Mouse (Mus musculus): ENCODE results near the gene Hipk2.
A peak's percentile ranks its signal among the peaks of the same experiment; 100 is the strongest.

Gene Hipk2

GRCm38 (mm10) chr6:38902820-38903439 is 27.0 kb upstream of the Hipk2 start:
- no peak for DNase-seq (ENCODE audit: low read depth, low spot score)

GRCm38 (mm10) chr6:38901636-38902035 is 25.7 kb upstream of the Hipk2 start:
- DNase-seq (ENCODE audit: low read depth, low spot score) = no peak

GRCm38 (mm10) chr6:38901152-38901551 is 25.2 kb upstream of the Hipk2 start:
- DNase-seq (ENCODE audit: low read depth, low spot score) = no peak

- no peak for DNase-seq (ENCODE audit: low read depth, low spot score)
Measured at GRCm38 (mm10) chr6:38900479-38901126, 24.6 kb upstream of the Hipk2 start.

- DNase-seq (ENCODE audit: low read depth, low spot score) = no peak
Measured at GRCm38 (mm10) chr6:38900073-38900472, 24.1 kb upstream of the Hipk2 start.

- no peak for DNase-seq (ENCODE audit: low read depth, low spot score)
Measured at GRCm38 (mm10) chr6:38893615-38894014, 17.6 kb upstream of the Hipk2 start.

GRCm38 (mm10) chr6:38892017-38892416 is 16.1 kb upstream of the Hipk2 start:
- no peak for DNase-seq (ENCODE audit: low read depth, low spot score)

GRCm38 (mm10) chr6:38889156-38889555 is 13.2 kb upstream of the Hipk2 start:
- DNase-seq (ENCODE audit: low read depth, low spot score) = no peak

- no peak for DNase-seq (ENCODE audit: low read depth, low spot score)
Measured at GRCm38 (mm10) chr6:38887436-38887835, 11.5 kb upstream of the Hipk2 start.

- no peak for DNase-seq (ENCODE audit: low read depth, low spot score)
Measured at GRCm38 (mm10) chr6:38885132-38885531, 9.2 kb upstream of the Hipk2 start.

GRCm38 (mm10) chr6:38884482-38884881 is 8.5 kb upstream of the Hipk2 start:
- DNase-seq (ENCODE audit: low read depth, low spot score) = no peak

- peak; percentile 33 for DNase-seq (ENCODE audit: low read depth, low spot score)
Measured at GRCm38 (mm10) chr6:38882728-38883171, 6.8 kb upstream of the Hipk2 start.

GRCm38 (mm10) chr6:38881975-38882374 is 6.0 kb upstream of the Hipk2 start:
- no peak for DNase-seq (ENCODE audit: low read depth, low spot score)

- DNase-seq (ENCODE audit: low read depth, low spot score) = no peak
Measured at GRCm38 (mm10) chr6:38881468-38881867, 5.5 kb upstream of the Hipk2 start.

- no peak for DNase-seq (ENCODE audit: low read depth, low spot score)
Measured at GRCm38 (mm10) chr6:38877674-38878073, 1.7 kb upstream of the Hipk2 start.

GRCm38 (mm10) chr6:38875258-38876070 is 501 bp downstream of the Hipk2 start, which contains the start of gene Tbxas1:
Gene Tbxas1, plus strand, starts transcription at chr6:38875404.
- DNase-seq (ENCODE audit: low read depth, low spot score) = peak; percentile 31

GRCm38 (mm10) chr6:38874565-38875257 is 1.3 kb downstream of the Hipk2 start:
- DNase-seq (ENCODE audit: low read depth, low spot score) = peak; percentile 35

- DNase-seq (ENCODE audit: low read depth, low spot score) = peak; percentile 74
Measured at GRCm38 (mm10) chr6:38874035-38874434, 1.9 kb downstream of the Hipk2 start.

GRCm38 (mm10) chr6:38873316-38873715 is 2.6 kb downstream of the Hipk2 start:
- DNase-seq (ENCODE audit: low read depth, low spot score) = no peak

- no peak for DNase-seq (ENCODE audit: low read depth, low spot score)
Measured at GRCm38 (mm10) chr6:38871051-38871450, 4.9 kb downstream of the Hipk2 start.

GRCm38 (mm10) chr6:38870070-38870469 is 5.9 kb downstream of the Hipk2 start:
- no peak for DNase-seq (ENCODE audit: low read depth, low spot score)

- DNase-seq (ENCODE audit: low read depth, low spot score) = no peak
Measured at GRCm38 (mm10) chr6:38868974-38869373, 7.0 kb downstream of the Hipk2 start.

Measured in forelimb bud, embryonic 11.5 days (tissue).